Mouse (Mus musculus) C2C12 (cell line): ENCODE data around the gene Klk7. TPM values are rescaled to one million over a fixed set of nuclear protein-coding genes. Genes with fewer than 3 reads are reported as not detected.

Source experiments
- H3K27me3 ChIP-seq: one replicate; pipeline ENCODE4 v1.6.1; 2011; ENCODE audit not compliant: control insufficient read depth, insufficient read depth, insufficient read length
- H3K36me3 ChIP-seq: one replicate; pipeline ENCODE4 v1.6.1; 2011; ENCODE audit not compliant: control insufficient read depth, insufficient read depth
- H3K4me3 ChIP-seq: one replicate; pipeline ENCODE4 v1.5.1; 2011; ENCODE audit warnings: mild to moderate bottlenecking, control low read depth; ENCODE audit not compliant: poor library complexity, insufficient read depth, severe bottlenecking
- H3K79me2 ChIP-seq: one replicate; pipeline ENCODE4 v1.6.1; 2011; ENCODE audit not compliant: control insufficient read depth, insufficient read depth
- H3K79me3 ChIP-seq: one replicate; pipeline ENCODE4 v1.6.1; 2011; ENCODE audit warnings: low read depth, control low read depth
- H3ac ChIP-seq: one replicate; pipeline ENCODE3; 2011; ENCODE audit warnings: low read depth; ENCODE audit not compliant: control insufficient read depth, insufficient read length
- CEBPB ChIP-seq: IDR thresholded peaks from one replicate; pipeline ENCODE4 v1.6.1; 2011; ENCODE audit warnings: low read depth, mild to moderate bottlenecking, control low read depth, moderate library complexity
- CTCF ChIP-seq: IDR thresholded peaks from one replicate; pipeline ENCODE4 v1.5.1; 2011; ENCODE audit not compliant: control insufficient read depth, insufficient read depth, insufficient read length
- FOSL1 ChIP-seq: IDR thresholded peaks from one replicate; pipeline ENCODE4 v1.8.0; 2011; ENCODE audit warnings: mild to moderate bottlenecking, low read length; ENCODE audit not compliant: poor library complexity, insufficient read depth, severe bottlenecking
- MAX ChIP-seq: IDR thresholded peaks from one replicate; pipeline ENCODE4 v1.6.1; 2011; ENCODE audit warnings: mild to moderate bottlenecking, control low read depth
- MYOD1 ChIP-seq: IDR thresholded peaks from one replicate; pipeline ENCODE4 v1.6.1; 2011; ENCODE audit warnings: low read depth; ENCODE audit not compliant: control insufficient read depth, insufficient read length
- MYOG ChIP-seq: IDR thresholded peaks from one replicate; pipeline ENCODE4 v1.6.1; 2011; ENCODE audit not compliant: control insufficient read depth, insufficient read length; ENCODE audit errors: extremely low read depth
- USF1 ChIP-seq: IDR thresholded peaks from one replicate; pipeline ENCODE4 v1.6.1; 2011; ENCODE audit warnings: low read depth, mild to moderate bottlenecking, control low read depth, moderate library complexity
- polyA plus RNA-seq: library from polyadenylated mRNA; unstranded; fragments of >200 nt; fragmentation: generic; extraction: Trizol; gene quantifications from one replicate; pipeline ENCODE4 v1.2.1, GENCODE M21; 2012; ENCODE audit warnings: missing spikeins

Gene Klk7
- polyA plus RNA-seq, 1 experiment, result not detected

DNA sequence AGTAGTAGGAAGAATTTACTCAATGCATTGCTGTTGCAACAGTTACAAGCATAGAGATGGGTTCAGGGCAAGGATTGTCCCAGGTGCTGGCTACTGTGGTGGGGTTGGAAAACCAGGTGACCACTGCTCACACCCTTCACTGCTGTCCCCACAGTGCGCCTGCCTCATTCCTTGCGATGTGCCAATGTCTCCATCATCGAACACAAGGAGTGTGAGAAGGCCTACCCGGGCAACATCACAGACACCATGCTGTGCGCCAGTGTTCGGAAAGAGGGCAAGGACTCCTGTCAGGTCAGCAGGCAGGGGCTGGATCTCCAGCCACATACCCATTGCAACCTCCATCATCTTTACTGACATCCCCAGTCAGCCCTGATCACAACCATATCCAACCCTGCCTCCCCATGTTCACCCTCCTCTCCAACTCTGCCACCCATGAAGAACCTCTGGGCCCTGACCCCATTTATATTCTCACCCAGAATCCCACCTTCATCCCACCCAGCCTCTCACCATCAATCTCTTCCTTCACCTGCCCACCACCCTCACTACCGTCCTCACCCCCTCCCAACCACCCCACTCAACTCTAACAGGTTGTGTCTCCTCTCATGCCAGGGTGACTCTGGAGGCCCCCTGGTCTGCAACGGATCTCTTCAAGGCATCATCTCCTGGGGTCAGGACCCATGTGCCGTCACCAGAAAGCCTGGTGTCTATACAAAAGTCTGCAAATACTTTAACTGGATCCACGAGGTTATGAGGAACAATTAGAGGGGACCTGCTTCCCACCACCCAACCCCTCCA is 32.7 kb upstream of the Klk7 start:
- H3K4me3 ChIP-seq, result no peak overlapping the region
- no peaks in the 10 kb centered on the region for H3K79me3 ChIP-seq
- TF ChIP-seq CEBPB (no peak), MYOD1 (no peak), FOSL1 (no peak), USF1 (no peak), CTCF (no peak), MYOG (no peak), MAX (no peak)
- no peak overlapping the region for H3ac ChIP-seq
- no peaks in the 10 kb centered on the region for H3K27me3 ChIP-seq
- H3K79me2 ChIP-seq, result no peaks in the 10 kb centered on the region
- H3K36me3 ChIP-seq, result no peaks in the 10 kb centered on the region

DNA sequence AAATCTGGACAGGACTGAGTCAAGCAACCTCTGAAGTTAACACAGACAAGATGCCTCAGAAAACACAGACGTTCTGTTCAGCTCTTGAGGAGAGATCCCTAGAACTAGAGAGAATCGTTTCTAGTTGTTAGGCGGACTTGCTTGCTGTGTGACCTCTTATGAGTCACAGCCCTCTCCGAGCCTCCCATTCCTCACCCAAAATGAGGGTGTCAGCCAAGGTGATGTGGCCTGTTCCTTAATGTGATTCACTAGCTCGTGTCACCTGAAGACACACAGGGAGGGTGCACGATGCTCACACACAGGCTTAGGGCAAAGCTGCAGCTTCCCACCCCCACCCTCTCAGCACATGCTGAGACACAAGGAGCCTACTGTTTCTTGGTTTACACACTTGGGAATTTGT is 30.9 kb upstream of the Klk7 start:
- TF ChIP-seq CEBPB, result no peak
- no peak for TF ChIP-seq FOSL1
- no peak for TF ChIP-seq MAX
- TF ChIP-seq MYOD1, result no peak
- no peak for TF ChIP-seq USF1
- TF ChIP-seq MYOG, result no peak
- no peak for TF ChIP-seq CTCF
- H3K79me2 ChIP-seq, result no peaks in the 10 kb centered on the region
- H3ac ChIP-seq, result no peak overlapping the region

DNA sequence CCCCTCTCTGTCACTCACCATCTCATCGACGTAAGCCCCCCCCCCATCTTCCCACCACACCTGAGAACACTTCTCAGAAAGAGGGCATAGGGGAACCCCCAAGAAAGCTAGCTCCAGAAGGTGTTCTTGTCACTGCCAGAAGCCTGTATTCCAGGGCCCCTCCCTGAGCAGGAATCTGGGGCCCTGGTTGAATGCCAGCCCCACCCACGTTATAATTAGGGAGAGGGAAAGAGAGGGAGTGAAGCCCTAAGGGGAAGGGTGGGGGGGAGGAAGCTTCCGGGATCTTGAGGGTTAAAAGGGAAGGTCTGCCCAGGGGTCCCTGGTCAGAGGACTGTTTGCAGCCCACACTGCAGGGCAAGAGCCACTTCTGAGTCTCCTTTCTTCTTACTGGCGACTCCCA is 30.3 kb upstream of the Klk7 start, which contains the start of gene Klk10:
Gene Klk10, plus strand, starts transcription at position 290 of the 400 bp plus-strand sequence.
- Histone ChIP-seq H3K4me3 (no peak within 1 kb of the TSS), H3K36me3 (no peaks in the 10 kb centered on the region), H3K79me2 (no peaks in the 10 kb centered on the region), H3K79me3 (no peaks in the 10 kb centered on the region), H3ac (no peak within 1 kb of the TSS), H3K27me3 (no peaks in the 10 kb centered on the region)
- TF ChIP-seq FOSL1, result no peak
- no peak for TF ChIP-seq MAX
- TF ChIP-seq USF1, result no peak
- no peak for TF ChIP-seq MYOD1
- TF ChIP-seq MYOG, result no peak
- TF ChIP-seq CEBPB, result no peak

More for the DNA sequence above, 30.9 kb upstream of the Klk7 start:
- Histone ChIP-seq H3K79me3 (no peaks in the 10 kb centered on the region), H3K4me3 (no peak overlapping the region), H3K27me3 (no peaks in the 10 kb centered on the region), H3K36me3 (no peaks in the 10 kb centered on the region)

DNA sequence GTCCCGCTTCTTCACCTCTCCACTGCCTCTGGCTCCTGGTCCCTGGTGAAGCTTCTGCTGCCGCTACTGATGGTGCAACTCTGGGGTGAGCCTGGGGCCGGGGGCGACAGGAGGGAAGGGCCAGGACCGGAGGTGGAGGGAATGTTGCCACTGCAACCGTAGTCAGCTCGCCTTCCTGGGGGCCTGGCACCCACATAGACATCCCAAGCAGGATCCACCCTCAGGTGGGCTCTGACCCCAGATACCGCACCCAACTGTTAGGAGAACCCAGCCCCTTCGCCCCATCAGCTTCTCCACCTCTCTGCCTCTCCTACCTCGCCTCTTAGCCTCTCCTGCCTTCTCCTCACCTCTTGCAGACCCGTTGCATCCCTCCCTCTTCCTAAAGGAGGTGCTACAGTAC is 29.6 kb upstream of the Klk7 start:
- Histone ChIP-seq H3K27me3 (no peaks in the 10 kb centered on the region), H3ac (no peak overlapping the region), H3K36me3 (no peaks in the 10 kb centered on the region), H3K79me3 (no peaks in the 10 kb centered on the region), H3K4me3 (no peak overlapping the region), H3K79me2 (no peaks in the 10 kb centered on the region)
- no peak for TF ChIP-seq MYOG
- no peak for TF ChIP-seq USF1
- no peak for TF ChIP-seq CEBPB
- TF ChIP-seq CTCF, result no peak
- TF ChIP-seq FOSL1, result no peak
- no peak for TF ChIP-seq MAX
- no peak for TF ChIP-seq MYOD1

DNA sequence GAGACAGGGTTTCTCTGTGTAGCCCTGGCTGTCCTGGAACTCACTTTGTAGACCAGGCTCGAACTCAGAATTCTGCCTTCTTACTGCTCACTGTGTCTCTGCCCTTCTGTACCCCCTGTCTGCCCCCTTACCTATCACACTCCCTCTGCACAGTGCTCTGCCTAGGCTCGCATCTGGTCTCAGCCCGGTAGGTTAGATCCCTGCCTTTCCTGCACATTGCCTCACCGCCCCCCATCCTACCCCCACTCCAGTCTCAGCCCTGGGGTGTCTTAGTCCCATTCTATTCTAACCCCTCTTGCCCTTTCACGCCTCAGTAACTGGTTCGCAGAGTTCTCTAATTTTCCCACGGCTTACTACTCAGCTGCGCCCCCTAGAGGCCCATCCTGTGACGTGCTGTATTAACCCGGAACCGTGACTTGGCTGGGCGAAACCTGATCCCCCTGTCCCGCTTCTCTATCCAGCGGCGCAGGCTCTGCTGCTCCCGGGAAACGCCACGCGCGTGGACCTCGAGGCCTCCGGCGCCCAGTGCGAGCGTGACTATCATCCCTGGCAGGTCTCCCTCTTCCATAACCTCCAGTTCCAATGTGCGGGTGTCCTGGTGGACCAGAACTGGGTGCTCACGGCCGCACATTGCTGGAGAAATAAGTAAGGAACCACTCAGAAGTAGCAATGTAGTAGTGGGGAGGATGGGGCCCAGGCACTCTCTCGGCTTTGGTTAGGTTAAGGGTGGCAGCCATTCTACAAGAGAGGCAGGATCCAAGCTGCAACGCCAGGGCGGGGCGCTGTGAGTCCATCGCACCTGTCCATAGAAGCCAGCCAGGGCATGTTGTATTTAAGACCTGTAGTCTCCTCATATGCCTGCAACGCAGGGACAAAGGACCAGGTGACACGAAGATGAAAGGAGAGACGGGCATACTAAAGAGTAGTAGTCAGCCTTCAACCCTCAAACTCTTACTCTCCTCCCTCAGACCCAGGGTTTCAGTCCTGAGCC is 28.5 kb upstream of the Klk7 start:
- no peak for TF ChIP-seq CEBPB
- TF ChIP-seq CTCF, result peak; percentile 64
- Histone ChIP-seq H3K79me3 (no peaks in the 10 kb centered on the region), H3ac (no peak overlapping the region), H3K4me3 (no peak overlapping the region), H3K79me2 (no peaks in the 10 kb centered on the region), H3K36me3 (no peaks in the 10 kb centered on the region), H3K27me3 (no peaks in the 10 kb centered on the region)
